In the genomic region with DNA sequence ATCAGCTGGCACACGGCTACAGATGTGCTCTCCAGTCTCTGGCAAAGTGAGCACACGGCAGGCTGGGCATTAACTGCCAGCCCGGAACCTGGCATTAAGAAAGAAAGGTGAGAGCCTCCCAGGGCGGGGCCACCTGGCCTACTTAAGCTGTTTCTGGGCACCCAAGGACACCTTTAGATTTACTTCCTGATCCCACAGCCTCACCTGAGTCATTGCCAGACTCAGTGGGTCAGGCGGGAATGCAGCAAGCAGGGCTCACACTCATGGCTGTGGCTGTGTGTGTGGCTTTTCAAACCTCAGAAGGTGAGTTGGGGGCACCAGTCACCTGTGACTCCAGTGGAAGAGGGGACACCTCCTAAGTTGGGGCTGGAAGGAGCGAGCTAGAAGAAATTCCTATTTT, we compare ENCODE assay signal across 17 mouse cellular contexts. TPM values are rescaled to one million over a fixed set of nuclear protein-coding genes. Genes with fewer than 3 reads are reported as not detected.
"Had no signal": no experiment of that assay in that cellular context is flagged by ENCODE, and none has a peak within 500 bp of the region (broad histone marks: within the 10 kb centered on the region; RNA-seq: fewer than 3 reads in every experiment).

A gene (plus strand): TSS at position 186 of the 400 bp plus-strand sequence.

- H3K36me3 ChIP-seq: lung, embryonic 15.5 days; midbrain, embryonic 13.5 days; midbrain, embryonic 15.5 days; neural tube, embryonic 12.5 days had no signal

- H3K4me2 ChIP-seq: lung, embryonic 15.5 days; midbrain, embryonic 11.5 days; midbrain, embryonic 13.5 days; midbrain, embryonic 15.5 days; neural tube, embryonic 12.5 days had no signal

- H3K9ac ChIP-seq: liver, postnatal 0 days; lung, embryonic 15.5 days; midbrain, embryonic 13.5 days; midbrain, embryonic 15.5 days; neural tube, embryonic 12.5 days had no signal

- H3K4me1 ChIP-seq: lung, embryonic 15.5 days; midbrain, embryonic 13.5 days; midbrain, embryonic 15.5 days; neural tube, embryonic 12.5 days had no signal

- H3K4me3 ChIP-seq: lung, embryonic 15.5 days; megakaryocyte, embryonic 14.5 days; midbrain, embryonic 13.5 days; midbrain, embryonic 15.5 days; neural tube, embryonic 12.5 days had no signal

- H3K9me3 ChIP-seq: lung, embryonic 15.5 days; megakaryocyte, embryonic 14.5 days; midbrain, embryonic 13.5 days; midbrain, embryonic 15.5 days; neural tube, embryonic 12.5 days had no signal

- DNase-seq: liver, postnatal 0 days; lung, adult 2 months; lung, postnatal 14 days; lung, postnatal 36 days; right cerebral cortex, postnatal 14 days; spleen, adult 18-20 months; thymus, adult 2 months; thymus, postnatal 25 days; thymus, postnatal 4 days had no signal

- H3K27ac ChIP-seq: lung, embryonic 15.5 days; macrophage; midbrain, embryonic 13.5 days; midbrain, embryonic 15.5 days; neural tube, embryonic 12.5 days had no signal

- ATAC-seq: liver, postnatal 0 days; lung, postnatal 0 days; midbrain, embryonic 13.5 days; midbrain, embryonic 15.5 days had no signal

- H3K27me3 ChIP-seq: lung, embryonic 15.5 days; midbrain, embryonic 13.5 days; midbrain, embryonic 15.5 days; neural tube, embryonic 12.5 days had no signal

RNA-seq across cellular contexts. Expression of the gene that starts here (rescaled TPM):
- polyA plus RNA-seq: liver, postnatal 0 days; lung, embryonic 15.5 days; macrophage had no signal
